Mouse (Mus musculus): Measurements from ENCODE around the gene Atp6ap1.

DNA sequence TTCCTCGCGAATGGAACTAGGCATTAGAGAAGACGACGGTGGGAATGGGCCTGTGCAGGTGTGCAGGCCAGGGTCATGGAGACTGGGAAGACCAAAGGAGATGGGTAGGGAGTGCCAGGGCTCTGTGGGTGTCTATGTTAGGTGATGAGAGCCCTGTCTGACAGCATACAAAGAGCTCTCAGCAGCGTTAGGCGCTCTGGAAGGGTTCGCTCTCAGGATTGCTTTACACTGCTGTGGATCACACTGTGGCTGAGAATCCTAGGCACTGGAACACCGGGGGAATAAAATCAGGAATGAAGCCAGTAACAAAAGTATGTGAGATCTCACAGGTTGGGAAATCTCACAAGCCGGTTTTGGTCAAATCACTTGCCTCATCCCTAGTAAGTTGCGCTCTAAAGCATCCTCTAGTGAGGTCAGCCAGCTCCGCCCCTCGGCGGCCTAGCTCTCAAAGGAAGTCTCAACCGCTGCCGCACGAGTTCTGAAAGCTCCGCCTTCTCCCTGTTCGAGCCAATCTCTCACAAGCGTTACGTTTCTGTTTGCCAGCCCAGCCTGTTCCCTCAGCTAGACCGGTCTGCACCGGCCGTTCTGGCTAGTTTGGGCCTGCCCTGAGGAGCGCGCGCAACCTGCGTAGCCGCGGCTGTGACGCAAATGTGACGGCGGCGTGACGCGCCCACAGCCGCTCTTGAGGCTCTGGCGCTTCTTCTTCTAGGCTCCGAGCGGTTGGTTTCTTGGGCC, 42.6 kb upstream of the Atp6ap1 start, which contains the start of gene Emd:
- TF ChIP-seq CTCF (IDR thresholded peaks at IDR 0.05; ENCODE audit: low read depth) = no peak
- no peak for TF ChIP-seq EP300 (optimal IDR thresholded peaks at IDR 0.05)
